Mouse (Mus musculus): ENCODE measurements at regions not wholly inside any gene's neighbourhood (a gene's known extent, or its start where the extent isn't known, plus 50 kb on each side); places are given as distances from the start of the nearest gene placed in this dataset.
"Not testable (repeated sequence)": the region's sequence is repeated elsewhere in the genome, so short reads cannot be mapped to it uniquely, and the experiment has no call there.

DNA sequence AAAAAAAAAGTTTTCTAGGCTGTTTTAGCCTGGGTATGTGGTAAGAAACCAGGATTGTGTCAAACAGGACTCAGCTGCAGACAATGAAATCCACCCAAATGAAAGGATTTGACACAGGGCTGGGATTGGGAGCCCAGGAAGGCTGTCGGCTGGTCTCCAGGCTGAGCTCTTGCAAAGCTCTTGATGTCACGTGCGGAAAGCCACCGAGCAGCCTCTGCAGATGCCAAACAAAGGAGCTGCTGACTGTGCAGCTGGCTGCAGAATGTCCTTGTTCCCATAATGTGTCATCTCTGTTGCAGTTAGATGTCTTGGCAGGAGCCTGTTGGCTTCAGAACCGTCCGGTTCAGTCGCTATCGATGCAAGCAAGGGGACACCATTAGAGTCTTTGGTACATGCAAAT, 56.1 kb downstream of the Bbs10 start:
- H3K36me3 ChIP-seq (ENCODE audit: insufficient read depth, low read length) = no peaks in the 10 kb centered on the region
- no peaks in the 10 kb centered on the region for H3K4me1 ChIP-seq (ENCODE audit: insufficient read depth, low read length)
- ATAC-seq (ENCODE audit: low FRiP score) (no peak; the same call in 1 of the 2 replicates), DNase-seq (ENCODE audit: low spot score) (peak; percentile 56)
- H3K4me2 ChIP-seq (ENCODE audit: low read depth, low read length, poor library complexity, severe bottlenecking) = no peak overlapping the region
- H3K27ac ChIP-seq (ENCODE audit: low read depth, low read length) = no peak overlapping the region
- 29% methylated on average over 8 of the region's 8 CpGs for WGBS
- TF ChIP-seq CTCF (IDR thresholded peaks at IDR 0.05) = no peak
- H3K9me3 ChIP-seq (ENCODE audit: low read length) = no peaks in the 10 kb centered on the region
- H3K9ac ChIP-seq (replicated peaks; ENCODE audit: low read length, poor library complexity, severe bottlenecking) = no peak overlapping the region
- H3K4me3 ChIP-seq (ENCODE audit: low read depth, low read length) = no peak overlapping the region
- H3K27me3 ChIP-seq (ENCODE audit: insufficient read depth, low read length) = no peaks in the 10 kb centered on the region

DNA sequence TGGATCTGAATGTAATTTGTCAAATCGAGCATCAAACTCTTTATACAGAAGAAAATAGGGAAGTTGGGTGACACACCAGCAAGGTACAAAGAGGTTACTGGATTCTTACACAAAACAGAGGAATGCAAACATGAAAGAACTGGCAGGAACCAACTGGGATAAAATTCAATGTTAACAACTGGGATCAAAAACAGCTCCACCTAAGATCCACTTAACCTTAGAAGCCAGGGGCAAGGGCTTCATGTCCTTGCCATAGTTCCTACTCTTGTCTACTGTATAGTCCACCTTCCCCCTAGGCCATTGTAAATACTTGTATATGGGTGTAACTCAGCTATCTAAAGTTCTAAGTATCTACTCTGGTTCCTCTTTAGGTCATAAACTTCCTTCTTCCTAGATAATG, 59.9 kb downstream of the Bbs10 start:
- H3K4me2 ChIP-seq (ENCODE audit: low read depth, low read length, poor library complexity, severe bottlenecking); H3K9me3 ChIP-seq (ENCODE audit: low read length); H3K27ac ChIP-seq (ENCODE audit: low read depth, low read length); ATAC-seq (ENCODE audit: low FRiP score); DNase-seq (ENCODE audit: low spot score); H3K9ac ChIP-seq (replicated peaks; ENCODE audit: low read length, poor library complexity, severe bottlenecking); H3K27me3 ChIP-seq (ENCODE audit: insufficient read depth, low read length); H3K4me3 ChIP-seq (ENCODE audit: low read depth, low read length); H3K4me1 ChIP-seq (ENCODE audit: insufficient read depth, low read length); H3K36me3 ChIP-seq (ENCODE audit: insufficient read depth, low read length): not testable (repeated sequence)
- 73% methylated on average over 1 of the region's 1 CpGs for WGBS

DNA sequence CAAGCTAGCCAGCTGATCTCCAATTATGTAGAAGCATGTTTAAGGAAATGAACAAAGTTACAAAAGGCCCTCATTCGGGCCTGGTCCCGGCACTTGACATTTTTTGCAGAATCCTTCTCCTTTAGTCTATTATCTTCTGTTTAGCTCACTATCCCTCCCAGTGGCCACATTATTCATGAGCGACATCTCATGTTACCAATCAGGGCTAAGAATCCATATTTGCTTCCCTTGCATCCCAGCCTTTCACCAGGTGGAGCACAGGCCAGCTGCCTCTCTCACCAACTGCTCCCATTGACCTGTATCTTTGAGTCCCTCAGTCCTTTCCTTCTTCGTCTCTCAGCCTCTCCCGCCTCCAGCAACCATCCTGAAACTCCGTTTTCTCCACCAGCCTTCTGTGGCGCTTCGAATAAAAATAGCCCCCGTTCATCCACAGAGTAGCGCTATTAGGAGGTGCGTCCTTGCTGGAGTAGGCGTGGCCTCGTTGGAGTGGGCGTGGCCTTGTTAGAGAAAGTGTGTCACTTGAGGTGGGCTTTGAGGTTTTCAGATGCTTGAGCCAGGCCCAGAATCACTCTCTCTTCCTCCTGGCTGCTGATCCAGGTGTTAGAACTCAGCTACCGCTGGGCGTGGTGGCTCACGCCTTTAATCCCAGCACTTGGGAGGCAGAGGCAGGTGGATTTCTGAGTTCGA, 63.4 kb downstream of the Bbs10 start:
- Histone ChIP-seq H3K9me3 (ENCODE audit: low read length) (no peaks in the 10 kb centered on the region), H3K9ac (replicated peaks; ENCODE audit: low read length, poor library complexity, severe bottlenecking) (no peak overlapping the region), H3K27ac (ENCODE audit: low read depth, low read length) (no peak overlapping the region), H3K4me1 (ENCODE audit: insufficient read depth, low read length) (peaks cover 9% of the 10 kb centered on the region; the same call in 1 of the 2 replicates), H3K36me3 (ENCODE audit: insufficient read depth, low read length) (no peaks in the 10 kb centered on the region), H3K27me3 (ENCODE audit: insufficient read depth, low read length) (no peaks in the 10 kb centered on the region), H3K4me2 (ENCODE audit: low read depth, low read length, poor library complexity, severe bottlenecking) (no peak overlapping the region), H3K4me3 (ENCODE audit: low read depth, low read length) (no peak overlapping the region)
- TF ChIP-seq CTCF (IDR thresholded peaks at IDR 0.05) = no peak
- no peak for ATAC-seq (ENCODE audit: low FRiP score)
- 92% methylated on average over 18 of the region's 18 CpGs for WGBS
- no peak for DNase-seq (ENCODE audit: low spot score)

DNA sequence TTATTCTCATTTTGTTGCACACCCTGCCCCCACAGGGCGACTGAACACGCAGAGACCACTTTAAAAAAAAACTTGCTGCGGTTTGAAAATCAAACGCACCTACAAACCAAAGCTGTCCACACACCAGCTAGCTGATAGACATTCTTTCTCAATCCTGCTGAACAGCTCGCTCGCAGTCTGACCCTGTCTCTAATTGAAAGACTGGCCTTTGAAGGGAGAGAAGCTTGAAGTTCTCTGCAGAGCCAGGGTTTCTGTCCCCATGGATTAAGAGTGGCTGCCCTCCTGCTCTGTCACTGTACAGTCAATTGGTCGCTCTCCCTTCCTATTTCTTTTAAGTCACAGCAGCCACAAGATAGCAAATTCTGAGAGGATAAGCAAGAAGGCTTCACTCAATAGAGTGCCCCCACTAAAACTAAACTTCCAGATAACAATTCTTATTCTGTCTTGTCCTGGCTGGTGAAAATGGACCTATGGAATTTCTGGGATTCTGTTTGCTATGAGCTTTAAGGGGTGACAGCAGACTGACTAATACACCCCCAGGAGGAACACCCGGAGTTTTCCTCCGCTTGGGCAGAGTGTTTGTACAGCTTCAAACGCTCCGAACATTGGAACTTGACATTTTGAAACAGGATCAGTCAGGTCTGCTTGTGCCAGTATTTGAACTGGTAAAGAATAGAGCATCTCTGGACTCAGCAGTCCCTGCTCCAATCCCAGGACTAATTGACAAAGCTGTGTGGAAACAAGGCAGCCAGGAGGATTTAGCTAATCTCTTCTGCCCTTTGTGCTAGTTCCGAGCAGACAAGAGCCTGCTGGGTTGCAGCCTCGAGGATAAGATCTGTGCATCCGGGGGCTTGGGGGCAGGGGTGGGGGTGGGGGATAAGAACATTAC, 65.5 kb downstream of the Bbs10 start:
- Histone ChIP-seq H3K9ac (replicated peaks; ENCODE audit: low read length, poor library complexity, severe bottlenecking) (no peak overlapping the region), H3K9me3 (ENCODE audit: low read length) (no peaks in the 10 kb centered on the region), H3K27ac (ENCODE audit: low read depth, low read length) (peak overlapping the region; percentile 1; the same call in 1 of the 2 replicates), H3K36me3 (ENCODE audit: insufficient read depth, low read length) (no peaks in the 10 kb centered on the region), H3K4me3 (ENCODE audit: low read depth, low read length) (peak overlapping the region; percentile 6; the same call in 1 of the 2 replicates), H3K27me3 (ENCODE audit: insufficient read depth, low read length) (no peaks in the 10 kb centered on the region), H3K4me1 (ENCODE audit: insufficient read depth, low read length) (peaks cover 9% of the 10 kb centered on the region; the same call in 1 of the 2 replicates), H3K4me2 (ENCODE audit: low read depth, low read length, poor library complexity, severe bottlenecking) (peak overlapping the region; percentile 4; the same call in 1 of the 2 replicates)
- TF ChIP-seq CTCF (IDR thresholded peaks at IDR 0.05) = no peak
- WGBS = 11% methylated on average over 14 of the region's 14 CpGs
- peak; percentile 73; the same call in 1 of the 2 replicates for ATAC-seq (ENCODE audit: low FRiP score)
- DNase-seq (ENCODE audit: low spot score) = no peak

GRCm38 (mm10) chr10:111365011-111365410, 66.5 kb downstream of the Bbs10 start:
- DNase-seq (ENCODE audit: low spot score) (peak; percentile 38), ATAC-seq (ENCODE audit: low FRiP score) (no peak)
- TF ChIP-seq CTCF (IDR thresholded peaks at IDR 0.05) = no peak
- no peak overlapping the region; the same call in 1 of the 2 replicates for H3K27ac ChIP-seq (ENCODE audit: low read depth, low read length)
- H3K9ac ChIP-seq (replicated peaks; ENCODE audit: low read length, poor library complexity, severe bottlenecking) = no peak overlapping the region
- H3K27me3 ChIP-seq (ENCODE audit: insufficient read depth, low read length) = no peaks in the 10 kb centered on the region
- no peaks in the 10 kb centered on the region for H3K9me3 ChIP-seq (ENCODE audit: low read length)
- no peaks in the 10 kb centered on the region for H3K36me3 ChIP-seq (ENCODE audit: insufficient read depth, low read length)
- no peak overlapping the region for H3K4me3 ChIP-seq (ENCODE audit: low read depth, low read length)
- 61% methylated on average over 5 of the region's 5 CpGs for WGBS
- peaks cover 9% of the 10 kb centered on the region; the same call in 1 of the 2 replicates for H3K4me1 ChIP-seq (ENCODE audit: insufficient read depth, low read length)
- no peak overlapping the region for H3K4me2 ChIP-seq (ENCODE audit: low read depth, low read length, poor library complexity, severe bottlenecking)

DNA sequence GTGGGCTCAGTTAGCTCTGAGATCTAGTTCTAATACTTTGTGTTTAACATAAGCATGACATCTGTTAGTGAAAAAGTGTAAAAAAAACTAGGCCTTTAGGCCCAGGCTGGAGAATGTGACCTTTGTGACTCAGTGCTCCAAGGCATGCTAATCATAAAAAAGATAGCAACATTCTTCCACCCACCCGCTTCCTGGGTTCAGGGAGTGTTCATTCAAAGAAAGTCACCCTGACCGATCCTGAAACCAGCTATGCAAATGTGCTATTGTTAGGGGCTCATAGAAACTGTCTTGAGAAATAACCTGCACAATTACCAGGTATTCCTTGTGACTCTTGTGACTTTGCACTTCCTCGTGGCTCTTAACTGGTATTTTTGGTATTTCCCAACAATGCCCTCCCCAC, 70.6 kb downstream of the Bbs10 start:
- not testable (repeated sequence) for H3K4me2 ChIP-seq (ENCODE audit: low read depth, low read length, poor library complexity, severe bottlenecking); H3K27me3 ChIP-seq (ENCODE audit: insufficient read depth, low read length); ATAC-seq (ENCODE audit: low FRiP score); H3K4me1 ChIP-seq (ENCODE audit: insufficient read depth, low read length); H3K4me3 ChIP-seq (ENCODE audit: low read depth, low read length); DNase-seq (ENCODE audit: low spot score); H3K27ac ChIP-seq (ENCODE audit: low read depth, low read length); H3K9me3 ChIP-seq (ENCODE audit: low read length); H3K9ac ChIP-seq (replicated peaks; ENCODE audit: low read length, poor library complexity, severe bottlenecking); H3K36me3 ChIP-seq (ENCODE audit: insufficient read depth, low read length)
- whole genome bisulfite sequencing = 79% methylated on average over 3 of the region's 3 CpGs
